Mouse (Mus musculus): ENCODE measurements around the gene Ptprg.
A peak's percentile ranks its signal among the peaks of the same experiment; 100 is the strongest.

GRCm38 (mm10) chr14:12145919-12146318 lies 592.6 kb downstream of the Ptprg start:
- peak; percentile 58 for TF ChIP-seq CTCF (conservative IDR thresholded peaks at IDR 0.05; ENCODE audit: low read length)
- no peak for TF ChIP-seq POU5F1 (IDR thresholded peaks at IDR 0.05; ENCODE audit: borderline replicate concordance, low read length)

Measured in E14TG2a.4 (cell line).